Mouse (Mus musculus) retina, postnatal 1 day (tissue): ENCODE data around the gene 2510009E07Rik.
"Not testable (repeated sequence)": the region's sequence is repeated elsewhere in the genome, so short reads cannot be mapped to it uniquely, and the experiment has no call there.

Experiments used
- DNase-seq: peaks from one replicate; pipeline ENCODE4 v3.0.0-alpha.2; 2012

The 2510009E07Rik gene

GRCm38 (mm10) chr16:21673046-21673445 is 21.4 kb downstream of the 2510009E07Rik start:
- DNase-seq, result not testable (repeated sequence)

- DNase-seq, result no peak
These were observed 22.6 kb downstream of the 2510009E07Rik start for GRCm38 (mm10) chr16:21671878-21672277.

- peak; percentile 60 for DNase-seq
These were observed 29.0 kb downstream of the 2510009E07Rik start for GRCm38 (mm10) chr16:21665423-21665986.

GRCm38 (mm10) chr16:21664633-21665363 is 29.7 kb downstream of the 2510009E07Rik start:
- DNase-seq, result peak; percentile 86

DNA sequence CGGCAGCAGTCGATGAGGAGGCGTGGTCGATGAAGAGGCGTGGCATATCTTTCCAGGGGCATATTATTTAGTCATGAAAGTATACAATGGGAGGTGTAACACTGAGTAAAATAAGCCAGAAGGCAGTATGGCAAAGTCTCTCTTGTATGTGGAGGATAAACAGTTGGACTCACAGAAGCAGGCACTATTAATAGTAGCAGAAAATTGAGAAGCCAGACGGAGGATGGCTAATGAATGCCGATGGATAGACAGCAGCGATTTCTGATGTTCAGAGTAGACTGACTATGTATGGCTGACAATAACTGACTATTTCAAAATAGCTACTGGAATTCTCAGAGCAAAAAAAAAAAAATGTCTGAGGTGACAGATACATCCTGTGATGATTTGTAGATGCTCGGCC is 38.5 kb downstream of the 2510009E07Rik start:
- no peak for DNase-seq

DNA sequence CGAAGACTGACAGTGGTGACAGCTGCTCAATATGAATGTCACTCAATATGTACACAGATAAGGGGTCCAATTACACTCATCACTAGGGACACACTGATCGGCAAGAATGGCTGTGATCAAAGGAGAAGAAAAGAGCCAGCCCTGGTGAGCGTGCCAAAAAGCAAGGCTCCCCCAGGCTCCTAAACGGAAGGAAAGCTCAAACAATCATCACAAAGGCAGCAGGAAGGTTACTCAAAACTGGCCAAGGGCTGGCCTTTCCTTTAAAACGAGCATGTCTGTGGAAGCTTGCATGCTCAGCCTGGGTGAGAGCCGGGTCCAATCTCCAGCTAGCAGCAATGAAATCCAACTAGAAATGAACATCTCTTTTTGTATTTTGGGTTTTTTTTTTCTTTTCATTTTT is 39.2 kb downstream of the 2510009E07Rik start:
- no peak for DNase-seq

DNA sequence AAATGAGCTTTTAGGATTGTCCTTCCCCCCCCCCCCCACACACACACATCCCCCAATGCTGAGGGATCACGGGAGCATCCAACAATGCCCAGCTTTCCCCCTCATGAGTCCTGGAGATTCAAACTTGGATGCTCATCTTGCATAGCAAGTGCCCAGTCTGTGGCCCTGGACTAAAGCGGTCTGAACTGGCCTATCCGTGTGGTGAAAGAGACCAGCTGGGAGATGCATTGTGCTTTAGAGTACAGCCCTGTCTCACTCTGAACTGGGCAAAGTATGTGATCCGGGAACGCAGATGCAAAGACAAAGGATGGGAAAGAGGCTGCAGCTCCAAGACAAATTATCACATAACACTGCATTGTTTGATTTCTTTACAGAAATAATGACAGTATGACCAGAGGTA is 40.1 kb downstream of the 2510009E07Rik start:
- peak; percentile 20 for DNase-seq

GRCm38 (mm10) chr16:21653151-21653550 is 41.3 kb downstream of the 2510009E07Rik start:
- peak; percentile 41 for DNase-seq

DNA sequence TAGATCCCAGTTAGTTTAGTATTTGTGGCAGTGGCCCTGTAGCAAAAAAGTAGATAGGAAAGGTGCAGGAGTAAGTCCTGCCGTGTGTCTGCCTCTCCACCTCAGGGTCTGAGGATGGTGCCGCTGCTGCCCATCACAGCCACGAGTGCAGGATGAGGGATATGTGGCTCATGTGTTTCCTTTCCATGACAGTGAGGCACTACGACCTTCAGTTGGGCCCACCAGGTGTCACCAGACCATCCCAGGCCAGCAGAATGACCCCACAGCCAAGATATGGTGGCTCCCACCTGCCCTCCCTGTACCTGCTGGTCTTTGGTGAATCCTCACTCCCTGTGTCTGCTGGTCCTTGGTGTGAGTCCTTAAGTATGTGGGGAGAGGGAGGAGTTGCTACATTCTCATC is 43.3 kb downstream of the 2510009E07Rik start:
- DNase-seq, result no peak

DNA sequence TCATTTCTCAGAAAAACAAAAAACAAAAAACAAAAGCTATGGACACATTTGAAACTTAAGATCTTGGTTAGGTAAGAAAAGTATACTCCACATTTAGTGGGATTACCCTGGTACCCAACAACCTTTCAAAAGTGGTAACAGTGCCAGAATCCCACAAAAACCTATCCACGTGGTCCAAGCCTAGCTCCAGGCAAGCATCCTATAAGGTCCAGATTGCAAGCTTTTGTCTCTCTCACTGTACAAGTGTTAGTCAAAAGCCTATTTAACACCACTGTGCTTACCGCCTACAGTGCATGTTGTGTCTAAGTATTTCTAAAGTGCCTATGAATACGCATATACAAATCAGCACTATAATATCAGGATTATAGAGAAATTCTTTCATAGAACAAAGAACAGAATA is 44.2 kb downstream of the 2510009E07Rik start:
- DNase-seq, result no peak

- no peak for DNase-seq
These were observed 45.7 kb downstream of the 2510009E07Rik start for GRCm38 (mm10) chr16:21648800-21649199.

GRCm38 (mm10) chr16:21646496-21646895 is 48.0 kb downstream of the 2510009E07Rik start:
- DNase-seq, result peak; percentile 74

GRCm38 (mm10) chr16:21645915-21646314 is 48.5 kb downstream of the 2510009E07Rik start:
- no peak for DNase-seq

- no peak for DNase-seq
These were observed 49.9 kb downstream of the 2510009E07Rik start for GRCm38 (mm10) chr16:21644574-21644973.

DNA sequence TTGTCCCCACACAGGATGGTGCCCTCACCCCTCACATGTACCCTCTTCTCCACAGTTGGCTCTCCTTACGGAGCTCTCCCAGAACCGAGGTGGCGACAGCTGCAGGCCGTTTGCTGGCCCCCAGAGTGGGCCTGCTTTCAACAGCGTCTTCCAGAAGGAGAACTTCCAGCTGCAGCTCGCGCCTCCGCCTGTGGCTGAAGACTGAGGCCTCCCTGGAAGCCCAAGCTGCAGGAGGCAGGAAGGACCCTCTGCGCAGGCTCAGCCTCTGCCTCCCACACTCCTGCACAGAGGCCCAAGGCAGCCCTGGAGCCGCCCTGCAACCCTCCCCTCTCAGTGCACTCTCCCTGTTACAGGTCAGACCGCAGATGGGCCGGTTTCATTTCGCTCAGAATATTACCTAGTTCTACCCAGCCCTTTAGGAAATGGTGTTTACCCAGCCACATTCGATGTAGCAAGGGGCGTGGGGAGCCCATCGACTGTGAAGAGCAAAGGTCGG is 50.4 kb downstream of the 2510009E07Rik start:
- DNase-seq, result no peak

DNA sequence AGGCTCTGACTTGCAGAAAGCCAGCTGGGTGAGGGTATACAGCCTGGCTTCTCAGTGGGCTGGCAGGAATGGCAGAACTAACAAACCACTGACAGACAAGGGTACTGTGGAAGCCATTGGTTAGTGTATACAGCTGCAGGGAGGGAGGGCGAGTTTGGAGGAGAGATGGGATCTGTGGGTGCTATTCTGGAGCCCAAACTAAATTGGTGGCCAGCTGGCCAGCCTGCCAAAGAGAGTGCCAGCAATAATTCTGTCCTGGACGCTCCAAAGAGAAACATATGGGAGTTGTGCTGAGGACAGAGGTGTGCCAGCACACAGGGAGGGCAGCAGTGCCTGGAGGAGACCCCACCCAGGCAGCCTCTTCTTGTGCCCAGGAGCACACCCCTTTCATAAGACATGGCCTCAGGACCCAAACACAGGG is 50.8 kb downstream of the 2510009E07Rik start:
- DNase-seq, result no peak

DNA sequence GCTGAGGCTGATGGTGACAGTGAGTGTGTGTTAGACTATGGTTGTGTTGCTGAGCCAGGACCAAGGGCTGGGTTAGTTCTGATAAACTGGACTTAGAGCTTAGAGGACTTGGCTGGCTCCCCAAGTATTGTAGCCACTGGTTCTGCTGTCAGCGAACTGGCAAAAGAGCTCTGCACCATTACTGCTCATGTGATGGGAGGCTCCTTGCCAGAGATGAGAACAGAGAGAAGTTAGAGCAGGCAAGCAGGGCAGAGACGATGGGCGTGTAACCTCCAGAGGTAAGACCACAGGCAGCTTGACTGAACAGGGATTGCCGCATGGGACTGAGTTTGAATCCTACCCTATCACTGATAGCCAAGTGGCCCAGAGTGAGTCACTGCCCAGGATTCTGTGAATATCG is 51.6 kb downstream of the 2510009E07Rik start:
- no peak for DNase-seq

DNA sequence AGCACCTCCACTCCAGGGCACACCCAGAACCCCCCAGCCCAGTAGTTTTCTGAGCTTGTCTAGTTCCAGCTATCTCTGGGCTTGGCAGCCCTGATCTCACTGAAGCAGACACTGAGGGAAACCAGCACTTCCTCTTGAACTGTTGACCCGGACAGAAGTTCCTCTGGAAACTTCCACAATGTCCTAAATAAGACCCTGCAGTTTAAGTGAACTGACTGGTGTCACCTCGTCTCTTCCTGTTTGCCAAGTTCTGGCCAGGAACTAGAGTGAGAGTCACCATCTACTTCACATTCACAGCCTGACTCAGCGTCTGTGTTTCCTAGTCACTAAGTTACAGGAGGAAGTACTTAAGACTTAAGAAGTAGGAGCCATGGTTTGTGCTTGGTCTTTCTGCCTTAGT is 52.5 kb downstream of the 2510009E07Rik start:
- no peak for DNase-seq

DNA sequence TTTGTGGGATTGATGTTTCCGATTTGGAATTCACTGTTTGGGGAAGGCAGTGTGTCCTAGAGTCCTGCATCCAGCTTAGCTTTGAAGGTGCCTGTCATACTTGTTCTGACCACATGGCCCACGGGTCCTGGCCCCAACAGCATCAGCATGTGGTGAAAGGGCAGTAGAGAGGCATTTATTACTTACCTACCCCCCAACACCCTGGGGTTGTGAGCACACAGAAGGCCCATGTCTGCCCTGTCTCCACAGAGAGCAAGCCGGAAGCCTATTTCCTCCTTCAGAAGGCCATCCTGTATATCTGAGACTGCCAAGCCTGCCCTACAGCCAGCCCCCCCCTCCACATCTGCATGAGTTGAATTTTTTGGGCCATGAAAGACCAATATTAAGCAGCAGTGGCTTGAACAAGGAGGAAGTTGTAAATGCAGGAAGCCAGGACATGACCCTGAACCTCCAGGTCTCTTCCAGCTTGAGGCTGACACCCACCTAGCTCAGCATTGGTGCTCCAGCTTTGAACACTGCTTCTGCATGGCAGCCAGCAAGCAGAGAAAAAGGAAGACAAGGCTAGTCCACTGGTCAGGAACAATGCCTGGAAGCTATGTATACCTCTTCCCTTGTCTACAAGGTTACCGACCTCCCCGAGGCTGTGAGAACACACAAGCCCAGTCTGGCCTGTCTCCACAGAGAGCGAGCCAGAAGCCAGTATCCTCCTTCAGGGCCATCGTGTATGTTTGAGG is 53.5 kb downstream of the 2510009E07Rik start:
- DNase-seq, result no peak

- no peak for DNase-seq
These were observed 57.2 kb downstream of the 2510009E07Rik start for GRCm38 (mm10) chr16:21637201-21637819.

DNA sequence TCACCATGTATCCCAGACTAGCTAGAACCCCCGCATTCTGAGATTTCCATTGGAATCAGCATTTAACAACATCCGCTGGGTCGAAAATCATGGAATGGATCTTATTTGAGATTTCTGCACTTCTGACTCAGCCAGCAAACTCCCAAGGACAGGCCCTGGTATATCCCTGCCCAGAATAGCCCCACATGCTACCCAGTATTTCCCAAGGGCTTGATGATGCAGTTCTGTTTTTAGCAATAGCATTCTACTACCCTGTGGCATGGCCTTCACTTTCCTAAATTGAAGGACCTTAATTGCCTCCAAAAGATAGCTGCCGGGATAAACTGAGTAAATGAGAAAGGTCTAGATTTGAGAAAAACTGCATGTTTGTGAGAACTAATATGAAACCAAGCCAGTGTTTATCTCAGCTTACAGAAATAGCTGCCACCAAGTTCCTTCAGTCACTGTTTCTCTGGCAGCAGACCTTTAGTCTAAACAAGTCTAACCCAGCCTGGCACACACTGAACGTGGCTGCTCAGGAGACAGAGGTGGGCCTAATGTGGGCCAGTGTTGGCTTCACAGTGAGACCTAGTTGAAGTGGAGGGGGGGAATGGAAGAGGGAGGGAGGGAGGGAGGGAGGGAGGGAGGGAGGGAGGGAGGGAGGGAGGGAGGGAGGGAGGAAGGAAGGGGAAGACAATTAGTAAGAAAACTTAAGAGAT is 58.2 kb downstream of the 2510009E07Rik start:
- no peak for DNase-seq

- DNase-seq, result no peak
These were observed 60.0 kb downstream of the 2510009E07Rik start for GRCm38 (mm10) chr16:21634460-21634859.

DNA sequence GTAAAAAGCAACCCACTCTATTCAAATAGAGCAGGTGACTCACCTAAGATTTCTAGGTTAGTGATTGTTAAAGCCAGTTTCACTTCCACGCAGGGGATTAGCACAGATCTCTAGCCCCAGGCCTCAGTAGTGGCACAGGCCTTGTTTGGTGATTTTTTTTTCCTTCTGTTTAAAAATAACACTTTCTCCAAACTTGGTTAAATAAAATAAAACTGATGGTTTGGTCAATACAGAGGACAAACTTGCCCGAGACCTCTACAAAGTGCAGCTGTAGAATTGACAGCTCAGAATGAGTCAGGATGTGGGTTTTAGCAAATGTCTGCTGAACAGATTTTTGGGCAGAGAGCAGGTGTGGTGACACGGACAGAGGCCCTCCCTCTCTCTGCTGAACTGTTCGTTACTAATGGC is 62.6 kb downstream of the 2510009E07Rik start:
- DNase-seq, result no peak
